Mouse (Mus musculus) frontal cortex, postnatal 14 days (tissue): Measurements from ENCODE around the gene Epsti1.

Experiments
- DNase-seq, 2 experiments: peaks; one replicate each; pipeline ENCODE4 v3.0.0; 2022; ENCODE audit warnings: low spot score in 2 of 2

Gene Epsti1

DNA sequence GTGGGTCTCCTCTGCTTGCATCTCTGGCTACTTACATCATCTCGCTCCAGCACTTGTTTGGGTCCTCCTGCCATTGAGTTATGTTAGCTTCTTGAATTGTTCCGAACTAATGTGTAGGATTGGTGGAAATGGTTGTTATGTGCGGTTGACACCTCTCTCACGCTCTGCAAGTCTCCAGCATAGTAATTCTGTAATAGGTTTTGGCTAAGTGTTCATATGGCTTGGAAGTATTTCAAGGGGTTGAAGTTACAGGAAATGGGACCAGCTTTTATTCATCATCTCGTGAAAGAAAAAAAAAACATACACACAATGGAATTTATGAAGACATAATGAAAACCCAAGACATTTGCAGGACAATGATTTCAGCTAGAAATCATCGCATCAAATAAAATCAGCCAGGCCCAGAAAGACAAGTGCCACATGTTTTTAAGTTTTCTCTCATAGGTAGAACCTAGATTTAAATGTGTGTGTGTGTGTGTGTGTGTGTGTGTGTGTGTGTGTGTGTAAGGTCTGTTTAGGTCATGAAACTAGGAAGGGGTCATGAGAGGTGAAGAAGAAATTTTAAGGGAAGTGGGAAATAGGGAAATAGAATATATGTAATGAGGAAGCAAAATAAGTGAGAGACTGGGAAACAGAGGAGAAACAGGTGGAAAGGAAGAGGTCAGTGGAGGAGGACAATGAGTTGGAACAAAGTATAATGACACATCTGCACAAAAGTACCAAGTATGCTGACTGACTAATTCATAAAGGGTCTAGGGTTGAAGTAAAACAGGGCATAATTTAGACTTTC, 19.2 kb downstream of the Epsti1 start:
- DNase-seq = no peak

DNA sequence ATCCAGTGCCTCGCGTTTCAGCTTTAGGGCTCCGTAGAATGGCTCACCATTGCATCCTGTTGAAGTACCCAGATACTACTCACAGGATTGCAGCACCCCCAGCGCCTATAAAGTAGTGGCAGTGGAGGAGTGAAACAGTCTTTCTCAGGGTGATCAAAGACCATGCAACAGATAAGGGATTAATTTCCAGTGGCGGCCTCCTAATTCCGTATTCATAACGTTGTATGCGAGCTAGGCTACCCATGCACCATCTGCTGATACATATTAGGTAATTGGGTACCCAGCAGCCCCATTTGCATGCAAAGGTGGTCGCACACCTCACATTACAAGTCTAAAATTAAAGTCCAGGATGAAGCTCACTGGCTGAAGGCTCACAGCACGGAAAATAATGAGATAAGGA, 21.4 kb downstream of the Epsti1 start:
- no peak for DNase-seq

DNA sequence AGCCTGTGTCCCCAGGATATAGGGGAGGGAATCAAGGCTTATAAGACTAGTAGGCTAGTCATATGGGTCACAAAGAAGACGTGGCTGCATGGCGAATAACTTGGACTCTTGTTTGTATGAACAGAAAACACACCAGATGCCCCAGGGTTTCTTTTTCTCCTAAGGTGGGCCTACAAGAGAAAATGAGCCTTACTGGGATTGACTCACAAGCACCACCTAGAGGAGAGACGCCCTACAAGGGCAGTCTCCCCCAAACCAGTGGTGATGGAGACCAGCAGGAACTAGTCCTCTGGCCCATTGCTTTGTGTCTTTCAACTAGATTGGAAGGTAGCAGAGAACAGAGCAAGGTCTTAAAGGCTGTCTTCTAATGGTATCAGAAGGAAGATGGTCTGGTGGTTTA, 22.7 kb downstream of the Epsti1 start:
- DNase-seq = no peak

DNA sequence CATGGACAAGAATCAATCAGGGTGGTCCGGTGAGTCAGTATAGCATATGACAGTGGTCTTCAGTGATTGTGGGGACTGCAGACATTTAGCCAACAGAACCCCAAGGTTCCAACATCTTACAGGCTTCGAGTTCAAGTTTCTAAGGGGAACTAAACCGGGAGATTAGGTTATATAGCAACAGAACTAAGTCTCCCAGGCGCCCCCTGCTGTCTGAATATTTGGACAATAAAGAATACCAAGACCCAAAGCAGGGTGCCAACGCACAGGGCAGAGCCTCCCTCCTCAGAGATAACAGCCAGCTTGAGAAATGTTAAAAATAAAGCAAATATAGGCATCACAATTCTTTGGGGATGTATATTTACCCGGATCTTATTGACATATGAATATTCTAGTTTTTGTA, 24.0 kb downstream of the Epsti1 start:
- DNase-seq = peak in 1 of 2 experiments; percentile 46

DNA sequence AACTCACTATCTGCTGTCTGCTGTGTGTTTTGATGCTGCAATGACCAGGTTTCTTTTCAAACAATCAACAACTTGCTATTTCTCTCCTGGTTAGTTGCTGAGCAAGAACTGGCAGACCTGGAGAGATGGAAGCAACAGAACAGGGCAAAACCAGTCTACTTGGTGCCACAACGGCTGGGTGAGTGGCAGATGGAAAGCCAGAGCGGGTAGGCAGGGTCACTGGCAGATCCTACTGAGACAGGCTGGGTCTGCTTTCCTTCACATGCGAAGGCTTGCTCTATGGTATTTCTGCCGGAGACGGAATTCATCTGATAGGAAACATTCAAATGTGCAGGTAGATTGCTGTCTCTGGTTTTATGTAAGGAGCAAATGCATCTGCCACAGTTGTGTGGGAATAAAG, 24.6 kb downstream of the Epsti1 start:
- no peak for DNase-seq

DNA sequence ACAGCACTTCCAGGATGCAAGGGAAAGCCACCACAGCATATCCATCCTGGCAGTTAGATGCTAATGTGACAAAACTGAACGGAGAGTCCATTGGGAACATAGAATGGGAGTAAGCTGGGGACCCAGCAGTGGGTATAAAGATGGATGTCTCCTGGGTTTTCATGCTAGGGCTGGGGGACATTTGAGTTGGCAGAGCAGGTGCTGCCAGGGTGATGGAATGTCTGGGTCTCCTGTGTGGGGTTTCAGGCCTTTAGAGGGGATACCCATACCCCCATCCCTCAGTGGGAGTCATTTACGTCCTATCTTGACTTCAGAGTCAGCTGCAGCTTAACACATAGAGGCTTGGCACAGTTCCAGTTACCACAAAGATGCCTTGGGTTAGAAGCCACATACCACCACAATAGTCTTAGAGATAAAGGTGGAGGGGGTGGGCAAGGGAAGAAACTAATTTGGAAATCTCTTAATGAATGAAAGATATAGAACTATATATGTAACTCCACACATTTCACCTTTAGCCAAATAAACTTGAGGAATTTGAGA, 25.2 kb downstream of the Epsti1 start:
- DNase-seq = no peak

DNA sequence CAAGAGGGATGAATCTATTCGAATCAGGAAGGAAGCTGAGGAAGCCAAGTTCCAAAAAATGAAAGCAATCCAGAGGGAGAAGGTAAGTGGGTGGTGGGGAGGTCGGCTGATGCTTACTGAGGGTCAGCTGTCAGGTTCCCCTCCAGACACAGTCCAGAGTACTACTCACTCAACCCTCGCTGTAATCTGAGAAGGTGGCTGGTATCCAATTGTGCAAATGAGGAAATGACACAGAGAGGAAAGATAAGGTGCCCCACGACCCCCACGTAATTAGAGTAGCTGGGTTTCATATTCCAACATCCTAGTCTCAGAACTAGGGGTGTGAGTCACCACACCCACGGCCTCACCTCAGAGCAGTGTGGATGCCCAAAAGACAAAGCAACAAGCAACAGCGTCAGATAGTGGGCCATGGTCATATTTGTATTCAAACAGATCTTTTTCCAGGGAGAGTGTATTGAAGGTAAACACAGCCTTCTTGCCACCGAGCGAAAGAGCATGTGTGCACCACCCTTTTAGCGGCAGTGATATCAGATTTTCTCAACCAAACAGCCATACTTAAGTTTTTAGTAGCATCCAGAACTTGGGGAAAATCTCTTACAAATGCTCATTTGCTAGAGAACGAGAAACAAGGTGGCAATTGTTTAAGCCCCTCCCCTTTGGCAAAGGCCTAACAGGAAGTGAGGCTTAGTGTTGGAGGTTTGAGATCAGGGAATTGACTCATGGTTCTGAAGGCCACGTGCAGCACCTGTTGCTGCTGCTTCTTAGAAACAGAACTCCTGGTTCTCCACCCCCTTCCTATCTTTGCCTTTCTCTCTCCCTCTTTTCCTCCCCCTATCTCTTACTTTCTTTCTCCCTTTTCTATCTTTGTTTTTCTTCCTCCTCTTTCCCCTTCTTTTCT, 28.4 kb downstream of the Epsti1 start:
- no peak for DNase-seq

DNA sequence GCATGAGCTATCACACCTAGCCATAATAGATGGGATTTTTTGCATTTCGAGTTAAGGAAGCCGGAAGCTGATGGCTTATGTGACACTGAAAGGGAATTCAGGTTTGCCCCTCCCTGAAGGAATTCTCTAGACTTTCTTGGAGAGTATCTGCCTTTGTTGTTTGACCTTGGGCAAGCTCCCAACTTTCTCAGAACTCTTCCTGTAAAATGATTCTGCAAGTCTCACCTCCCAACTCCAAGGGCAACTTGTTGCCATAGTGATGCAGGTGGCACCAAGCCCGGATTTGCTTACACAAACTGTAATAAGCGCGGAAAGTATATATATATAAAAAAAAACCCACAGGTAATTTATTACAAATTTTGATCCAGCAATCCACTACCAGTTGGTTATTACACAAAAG, 29.2 kb downstream of the Epsti1 start:
- DNase-seq = no peak

DNA sequence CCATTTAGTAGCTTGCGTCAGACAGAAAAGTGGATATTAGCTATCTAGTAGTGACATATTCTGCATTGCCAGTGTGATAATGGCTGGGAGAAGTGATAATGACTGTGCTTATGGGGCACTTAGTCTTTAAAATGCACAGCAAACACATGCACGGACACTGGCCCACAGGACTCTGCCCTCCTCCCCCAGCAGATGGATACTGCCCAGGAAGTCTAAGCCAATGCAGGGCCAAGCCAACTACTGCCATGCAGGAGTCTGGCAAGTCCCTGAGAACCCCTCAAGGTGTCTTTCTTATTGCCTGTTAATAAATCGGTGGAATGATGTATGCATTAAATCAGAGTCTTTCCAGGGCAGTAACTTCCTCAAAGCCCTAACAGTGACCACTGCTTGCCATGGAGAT, 30.4 kb downstream of the Epsti1 start:
- no peak for DNase-seq

DNA sequence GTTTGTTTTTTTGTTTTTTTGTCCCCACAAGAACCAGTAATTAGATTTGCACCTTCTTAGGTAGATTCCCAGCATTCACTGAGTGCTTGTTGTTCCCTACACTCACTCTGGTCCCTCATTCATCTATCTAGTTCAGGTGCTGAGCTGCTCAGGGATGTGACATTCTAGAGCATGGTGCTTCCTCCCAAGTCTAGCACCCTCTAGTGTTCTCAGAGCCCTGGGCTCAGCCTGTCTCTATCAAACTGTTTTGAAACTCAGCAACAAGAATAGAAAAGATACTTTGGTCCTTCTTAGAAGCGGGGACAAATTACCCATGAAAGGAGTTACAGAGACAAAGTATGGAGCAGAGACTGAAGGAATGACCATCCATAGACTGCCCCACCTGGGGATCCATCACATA, 37.1 kb downstream of the Epsti1 start:
- no peak for DNase-seq

DNA sequence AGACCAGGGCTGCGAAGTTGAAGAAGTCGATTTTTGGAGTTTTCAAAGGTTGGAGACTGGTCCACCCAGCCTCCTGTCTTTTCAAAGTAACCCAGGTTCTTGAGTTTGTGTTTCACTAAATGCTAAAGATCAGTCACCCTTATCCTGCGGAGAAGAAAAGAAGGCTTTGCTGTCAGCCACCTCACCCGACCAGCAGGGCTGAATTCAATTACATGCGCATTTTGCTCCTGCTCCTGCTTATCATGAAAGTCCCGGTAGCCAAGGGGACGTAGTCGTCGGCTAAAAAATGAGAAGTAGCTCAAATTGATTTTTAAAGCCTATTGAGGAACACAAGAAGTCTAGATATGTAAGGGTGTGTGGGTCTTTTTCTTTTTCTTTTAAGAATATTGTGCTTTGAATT, 38.2 kb downstream of the Epsti1 start:
- DNase-seq = no peak

DNA sequence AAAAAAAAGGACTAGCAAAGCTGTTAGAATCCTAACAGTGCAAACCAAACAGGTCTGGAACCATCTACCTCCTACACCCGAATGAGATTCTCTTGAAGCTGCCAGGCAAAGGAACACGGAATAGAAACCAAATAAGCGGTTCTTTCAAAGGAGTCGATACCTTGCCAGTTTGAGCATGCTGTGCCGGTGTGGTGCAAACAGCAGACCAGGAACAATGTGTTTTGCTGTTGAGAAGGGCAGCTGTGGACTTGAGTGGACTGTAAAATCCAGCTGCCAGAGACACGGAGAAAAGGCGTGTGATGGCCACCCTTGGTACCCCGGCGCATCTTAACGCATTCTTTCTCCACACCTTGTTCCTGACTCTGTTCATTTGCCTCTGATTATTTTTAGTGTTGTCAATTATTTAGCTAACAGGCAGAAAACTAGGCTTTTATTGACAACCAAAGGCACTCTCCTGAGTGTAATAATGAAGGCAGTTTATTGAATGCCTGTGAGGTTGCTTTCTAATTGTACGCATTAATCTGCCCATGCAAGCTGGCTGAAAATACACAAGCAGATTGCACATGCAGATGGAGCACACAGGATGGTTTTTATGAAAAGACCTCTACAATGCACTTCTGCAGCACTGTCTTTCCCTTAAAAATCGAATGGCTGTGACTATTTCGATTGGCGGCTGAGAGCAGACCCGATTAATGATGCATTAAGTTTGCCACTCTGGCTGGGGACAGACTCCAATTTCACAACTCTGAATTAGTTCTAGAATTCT, 38.9 kb downstream of the Epsti1 start:
- no peak for DNase-seq

DNA sequence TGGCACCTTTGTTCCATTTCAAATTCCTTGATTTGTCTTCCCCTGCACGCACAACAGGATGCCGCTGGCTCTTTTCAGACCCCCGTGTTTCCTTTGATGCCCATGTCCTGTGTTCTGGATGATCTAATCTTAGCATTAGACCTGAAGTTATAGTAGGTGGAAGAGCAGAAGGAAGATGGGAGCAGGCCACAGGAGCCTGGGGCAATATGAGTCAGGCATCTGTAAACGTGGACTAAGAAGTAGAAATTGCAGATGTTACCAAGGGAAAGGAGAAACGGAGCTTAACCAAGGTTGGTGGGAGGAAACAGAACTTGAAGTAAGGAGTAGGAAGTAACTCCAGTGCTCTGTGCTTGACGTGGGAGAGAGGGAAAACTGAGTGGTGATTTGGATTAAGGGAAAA, 57.7 kb downstream of the Epsti1 start:
- DNase-seq = no peak

DNA sequence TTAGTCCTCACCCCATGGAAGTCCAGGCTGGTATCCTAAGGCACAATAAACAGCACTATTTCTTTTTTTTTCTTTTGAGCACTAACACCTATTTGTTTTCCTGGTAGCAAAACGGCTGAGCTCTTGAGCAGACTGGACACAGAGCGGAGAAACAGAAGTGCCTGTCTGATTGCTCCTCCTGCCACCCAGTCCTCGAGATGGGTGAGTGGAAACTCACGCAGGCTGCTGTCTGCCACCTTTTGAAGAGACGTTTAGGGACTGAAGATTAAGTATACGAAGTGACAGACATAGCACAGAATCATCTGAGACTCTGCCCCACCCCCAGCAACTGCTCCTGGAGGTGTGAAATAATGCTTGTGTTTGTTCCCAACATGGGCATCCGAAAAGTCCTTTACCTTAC, 59.5 kb downstream of the Epsti1 start:
- no peak for DNase-seq

DNA sequence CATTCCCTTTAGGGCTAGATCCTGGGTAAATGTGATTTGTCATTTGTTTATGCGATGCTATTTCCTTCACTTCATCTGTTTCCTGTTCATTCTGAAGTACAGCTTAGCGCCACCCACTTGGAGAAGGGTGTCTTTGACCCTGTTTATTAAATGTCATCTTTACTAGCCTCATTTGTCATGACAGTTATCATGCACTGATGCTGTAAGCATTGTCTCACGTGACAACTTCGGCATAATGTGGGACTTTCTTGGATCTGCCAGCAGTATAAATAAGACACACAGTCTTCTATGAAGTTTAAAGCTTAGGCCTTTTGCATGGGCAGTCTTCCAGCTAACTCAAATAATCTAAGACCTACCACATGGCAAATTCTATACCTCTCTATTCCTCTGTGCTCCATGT, 67.3 kb downstream of the Epsti1 start:
- no peak for DNase-seq

DNA sequence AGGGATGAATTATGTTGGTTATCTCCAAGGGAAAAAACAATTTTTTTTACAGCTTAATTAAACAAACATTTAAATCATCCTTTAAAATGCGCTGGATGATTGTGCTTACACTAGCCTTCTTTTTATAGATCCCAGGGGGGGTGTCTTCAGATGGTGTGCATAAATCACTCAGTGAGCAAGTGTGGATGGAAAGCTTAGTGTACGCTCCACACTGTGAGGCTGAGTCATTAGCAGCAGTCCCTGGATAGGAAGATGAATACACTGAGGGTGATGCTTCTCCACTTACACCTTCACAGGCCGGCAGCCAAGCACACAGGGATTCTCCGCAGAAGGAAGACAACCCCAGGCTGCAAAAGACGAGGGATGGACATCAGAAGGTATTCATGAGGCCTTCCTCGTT, 70.2 kb downstream of the Epsti1 start:
- no peak for DNase-seq

DNA sequence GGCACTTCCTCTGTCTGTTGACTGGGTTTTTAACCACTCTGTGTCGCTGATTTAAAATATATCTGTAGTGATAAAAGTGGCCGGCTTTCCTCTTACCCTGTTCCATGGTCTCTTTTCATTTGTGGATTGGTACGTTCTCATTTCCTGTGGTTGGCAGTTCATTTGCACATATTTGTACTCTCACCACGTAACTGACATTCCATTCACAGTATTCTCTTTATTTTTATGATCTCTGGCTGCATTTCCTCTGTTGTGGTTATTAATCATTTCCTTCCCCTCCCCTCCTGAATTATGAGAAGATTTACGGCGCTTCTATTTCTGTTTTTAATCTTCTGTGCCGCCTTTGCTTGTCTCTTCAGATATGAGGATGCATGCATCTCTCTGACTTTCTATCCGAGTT, 71.7 kb downstream of the Epsti1 start:
- DNase-seq = no peak

DNA sequence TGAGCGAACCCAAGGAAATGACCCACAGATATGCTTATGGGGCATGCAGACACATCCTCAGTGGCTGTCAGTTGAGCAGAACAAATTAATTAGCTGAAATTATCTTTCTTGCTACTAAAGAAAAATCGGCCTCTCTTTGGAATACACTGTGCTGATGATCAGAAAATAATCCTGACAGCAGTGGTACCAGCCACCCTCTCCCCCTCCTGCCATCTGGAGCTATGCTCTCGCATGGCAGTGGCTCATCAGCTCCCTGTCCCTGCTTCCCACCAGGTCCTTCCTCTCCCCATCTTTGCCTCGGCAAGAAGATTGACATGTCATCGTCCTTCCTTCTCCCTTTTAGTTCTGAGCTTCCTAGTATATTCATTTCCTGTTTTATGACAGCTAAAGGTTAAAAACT, 77.5 kb downstream of the Epsti1 start:
- no peak for DNase-seq

DNA sequence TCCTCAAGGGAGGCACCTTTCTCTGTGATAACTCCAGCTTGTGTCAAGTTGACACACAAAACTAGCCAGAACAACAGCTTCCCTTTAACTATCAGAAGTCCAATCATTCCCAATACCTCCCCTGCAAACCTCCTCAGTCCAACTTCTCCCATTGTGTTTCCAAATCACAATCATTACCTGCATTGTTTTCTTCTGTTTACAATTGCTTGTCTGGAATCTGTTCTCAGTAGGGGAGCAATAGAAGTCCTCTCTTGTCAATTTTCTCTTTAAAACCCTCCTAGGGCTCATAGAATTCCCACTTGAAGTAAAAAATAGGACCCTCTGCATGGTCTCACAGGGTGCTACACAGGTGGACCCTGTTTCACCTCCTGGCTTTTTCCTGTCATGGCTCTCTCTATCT, 93.7 kb downstream of the Epsti1 start:
- no peak for DNase-seq

DNA sequence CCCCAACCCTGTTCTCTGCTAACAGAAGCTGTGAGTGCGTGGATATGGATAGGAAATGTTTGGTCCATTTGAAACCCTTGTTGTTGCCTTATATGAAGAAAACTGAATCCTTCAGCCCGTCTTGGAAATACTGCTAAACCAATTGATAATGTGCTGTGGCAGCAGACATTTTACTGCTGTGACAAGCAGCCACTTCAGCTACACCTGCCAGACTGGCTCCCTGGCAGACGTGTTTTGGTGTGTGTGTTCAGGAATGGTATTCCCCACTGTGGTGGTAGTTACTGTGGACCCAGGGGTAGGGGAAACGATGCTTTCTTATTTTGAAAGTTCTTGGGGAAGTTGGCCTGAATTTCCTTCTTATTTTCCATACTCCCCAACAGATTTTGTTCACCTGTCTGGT, 100.4 kb downstream of the Epsti1 start:
- no peak for DNase-seq

DNA sequence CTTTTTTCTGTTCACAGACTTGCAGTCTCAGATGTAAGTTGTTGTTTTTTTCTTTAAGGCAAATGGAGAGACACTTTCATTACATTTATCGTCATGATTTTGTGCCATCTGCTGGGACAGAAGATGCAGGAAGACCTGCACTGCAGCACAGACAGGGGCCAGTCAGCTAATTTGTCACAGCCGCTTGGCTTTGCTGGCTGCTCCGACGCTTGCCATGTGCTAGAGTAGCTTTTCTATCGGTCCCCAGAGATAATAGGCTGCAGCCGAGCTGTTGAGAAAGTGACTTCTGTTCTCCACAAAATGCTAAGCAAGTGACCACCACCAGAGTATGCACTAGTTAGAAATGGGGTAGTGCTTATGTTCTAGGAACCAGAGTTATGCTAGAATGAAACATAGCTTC, 104.0 kb downstream of the Epsti1 start:
- no peak for DNase-seq

DNA sequence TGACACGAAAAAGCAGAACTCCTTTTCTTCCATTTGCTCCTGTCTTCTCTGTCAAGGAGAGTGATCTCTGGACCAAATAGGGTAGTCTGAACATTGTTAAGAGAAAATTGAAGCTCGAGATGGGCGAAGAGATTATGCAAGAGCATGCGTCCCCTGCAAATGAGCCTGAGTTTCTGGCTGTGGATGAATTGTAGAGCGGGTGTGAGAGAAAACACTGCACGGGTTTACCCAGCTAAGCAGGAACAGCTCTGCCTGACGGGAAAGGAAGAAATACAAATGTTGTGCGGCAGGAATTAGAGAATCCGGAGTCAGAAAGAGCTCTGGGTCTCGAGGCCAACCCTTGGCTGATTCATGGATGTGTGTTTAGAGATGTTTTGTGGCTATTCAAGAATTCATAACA, 107.8 kb downstream of the Epsti1 start:
- DNase-seq = no peak
